Mouse (Mus musculus): ENCODE results near the gene Larp4b. TPM values are rescaled to one million over a fixed set of nuclear protein-coding genes. Genes with fewer than 3 reads are reported as not detected.
A peak's percentile ranks its signal among the peaks of the same experiment; 100 is the strongest.

The Larp4b gene
- polyA plus RNA-seq, 1 experiment from 2014 or later = 37.3 TPM

DNA sequence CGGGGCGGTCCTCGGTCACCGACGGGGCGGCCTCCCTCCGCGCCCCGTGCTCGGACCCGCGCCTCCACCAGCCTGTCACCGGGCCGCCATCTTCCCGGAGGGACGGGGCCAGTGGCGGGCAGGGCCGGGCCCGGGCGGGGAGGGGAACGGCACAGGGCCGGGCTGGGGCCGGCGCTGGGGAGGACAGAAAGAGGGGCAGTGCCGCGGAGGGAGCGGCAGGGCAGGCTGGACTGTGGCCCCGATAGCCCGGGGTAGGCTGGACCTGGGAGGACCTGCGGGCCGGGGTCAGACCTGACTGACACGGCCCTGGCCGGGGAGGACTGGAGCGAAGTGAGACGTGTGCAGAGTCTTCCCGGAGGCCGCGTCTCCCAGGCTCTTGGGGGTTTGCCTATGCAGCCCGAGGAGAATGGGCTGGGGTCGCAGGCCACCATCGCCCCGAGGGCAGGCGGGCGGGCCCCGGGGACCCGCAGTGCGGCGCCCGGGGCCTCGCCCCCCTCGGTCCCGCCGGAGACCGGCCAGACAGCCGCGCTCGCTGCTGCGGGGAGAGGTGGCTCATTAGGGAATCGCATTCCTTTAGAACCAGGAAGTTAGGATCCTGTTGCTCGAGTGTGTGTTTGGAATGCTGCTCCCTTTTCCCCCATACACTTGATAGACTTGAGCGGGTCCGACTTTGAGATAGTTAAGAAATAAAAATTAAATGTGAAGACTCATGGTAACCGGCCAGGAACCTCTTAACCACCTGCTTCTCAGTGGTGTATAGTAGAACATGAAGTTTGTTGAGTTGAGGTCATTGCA lies 702 bp downstream of the Larp4b start:
- H3K4me2 ChIP-seq (replicated peaks) = peak overlapping the region; percentile 97
- no peaks in the 10 kb centered on the region for H3K36me3 ChIP-seq
- WGBS = under 1% methylated on average over 55 of the region's 63 CpGs
- H3K4me1 ChIP-seq = peaks cover 11% of the 10 kb centered on the region
- peak overlapping the region; percentile 98 for H3K9ac ChIP-seq
- peak overlapping the region; percentile 91 for H3K27ac ChIP-seq
- ATAC-seq (ENCODE audit: low FRiP score) = peak; percentile 69
- H3K9me3 ChIP-seq (replicated peaks) = no peaks in the 10 kb centered on the region
- H3K27me3 ChIP-seq = no peaks in the 10 kb centered on the region
- H3K4me3 ChIP-seq = peak overlapping the region; percentile 100

DNA sequence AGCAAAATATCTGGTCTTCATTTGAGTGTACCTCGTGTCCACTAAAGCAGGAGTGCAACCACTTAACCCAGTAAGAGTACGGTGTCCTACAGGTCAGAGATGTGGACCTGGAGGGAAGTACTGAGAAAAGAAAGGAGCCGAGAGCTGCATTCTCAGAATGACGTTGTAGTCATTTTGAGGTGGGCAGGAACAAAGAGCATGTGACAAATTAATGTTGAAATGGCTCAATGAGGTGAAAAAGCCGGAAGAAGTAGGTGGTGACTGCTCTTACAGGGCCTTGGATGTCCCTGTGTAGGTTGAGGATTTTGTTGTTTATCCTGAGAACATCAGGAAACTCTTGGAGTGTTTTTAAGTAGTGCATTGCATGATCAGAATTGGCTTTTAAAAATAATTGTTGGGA lies 5.6 kb downstream of the Larp4b start:
- no peaks in the 10 kb centered on the region for H3K9me3 ChIP-seq (replicated peaks)
- no peak overlapping the region for H3K9ac ChIP-seq
- no peaks in the 10 kb centered on the region for H3K36me3 ChIP-seq
- no peak for ATAC-seq (ENCODE audit: low FRiP score)
- no peak overlapping the region for H3K4me3 ChIP-seq
- no peak overlapping the region for H3K27ac ChIP-seq
- no peaks in the 10 kb centered on the region for H3K27me3 ChIP-seq
- H3K4me1 ChIP-seq = peaks cover 11% of the 10 kb centered on the region
- 71% methylated on average over 5 of the region's 5 CpGs for WGBS
- H3K4me2 ChIP-seq (replicated peaks) = no peak overlapping the region

DNA sequence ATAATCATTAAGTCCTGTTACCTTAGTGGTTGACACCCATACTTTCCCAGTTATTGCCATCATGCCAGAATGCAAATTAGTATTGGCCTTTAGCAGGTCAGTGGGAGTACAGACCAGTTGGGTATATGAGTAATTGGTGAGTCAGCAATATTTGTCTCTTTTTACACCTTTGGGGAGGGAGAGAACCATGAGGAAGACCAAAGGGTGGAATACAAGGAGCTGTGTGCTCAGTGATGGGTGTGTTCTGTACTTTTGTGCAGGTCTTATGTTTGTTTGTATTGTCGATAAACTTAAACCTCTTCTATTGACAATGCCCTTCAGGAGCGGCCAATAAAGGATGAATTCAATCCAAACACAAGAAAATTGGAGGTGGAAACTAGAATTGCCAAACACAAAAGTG lies 6.8 kb downstream of the Larp4b start:
- 95% methylated on average over 2 of the region's 2 CpGs for WGBS
- H3K9me3 ChIP-seq (replicated peaks) = no peaks in the 10 kb centered on the region

DNA sequence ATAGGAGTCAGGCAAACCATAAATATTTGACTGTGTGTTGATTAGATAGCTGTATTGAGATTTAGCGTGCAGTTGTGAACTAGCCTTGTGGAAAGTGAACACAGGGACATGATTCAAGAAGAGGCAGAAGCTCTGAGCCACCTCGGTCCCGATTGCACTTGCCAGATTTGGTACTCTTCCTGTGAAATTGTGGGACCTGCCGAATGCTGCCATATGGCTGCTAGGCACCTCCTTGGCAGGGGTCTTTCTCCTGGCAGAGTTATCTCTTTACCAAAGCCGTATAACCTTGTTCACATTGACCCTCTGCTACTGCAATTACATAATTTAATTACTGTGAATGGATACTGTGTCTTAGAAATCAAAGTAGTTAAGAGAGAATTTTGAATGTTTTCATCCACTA lies 12.6 kb downstream of the Larp4b start:
- WGBS = 91% methylated on average over 5 of the region's 5 CpGs
- Histone ChIP-seq H3K27ac (no peak overlapping the region), H3K9me3 (replicated peaks) (no peaks in the 10 kb centered on the region), H3K4me1 (no peaks in the 10 kb centered on the region), H3K27me3 (no peaks in the 10 kb centered on the region), H3K36me3 (no peaks in the 10 kb centered on the region), H3K4me3 (no peak overlapping the region), H3K9ac (no peak overlapping the region), H3K4me2 (replicated peaks) (no peak overlapping the region)
- no peak for ATAC-seq (ENCODE audit: low FRiP score)

More for the DNA sequence above, 6.8 kb downstream of the Larp4b start:
- no peak overlapping the region for H3K4me3 ChIP-seq
- H3K27me3 ChIP-seq = no peaks in the 10 kb centered on the region
- H3K27ac ChIP-seq = no peak overlapping the region
- H3K9ac ChIP-seq = no peak overlapping the region
- H3K36me3 ChIP-seq = no peaks in the 10 kb centered on the region
- no peak for ATAC-seq (ENCODE audit: low FRiP score)
- H3K4me2 ChIP-seq (replicated peaks) = no peak overlapping the region
- H3K4me1 ChIP-seq = peaks cover 3% of the 10 kb centered on the region; the same call in 1 of the 2 replicates

DNA sequence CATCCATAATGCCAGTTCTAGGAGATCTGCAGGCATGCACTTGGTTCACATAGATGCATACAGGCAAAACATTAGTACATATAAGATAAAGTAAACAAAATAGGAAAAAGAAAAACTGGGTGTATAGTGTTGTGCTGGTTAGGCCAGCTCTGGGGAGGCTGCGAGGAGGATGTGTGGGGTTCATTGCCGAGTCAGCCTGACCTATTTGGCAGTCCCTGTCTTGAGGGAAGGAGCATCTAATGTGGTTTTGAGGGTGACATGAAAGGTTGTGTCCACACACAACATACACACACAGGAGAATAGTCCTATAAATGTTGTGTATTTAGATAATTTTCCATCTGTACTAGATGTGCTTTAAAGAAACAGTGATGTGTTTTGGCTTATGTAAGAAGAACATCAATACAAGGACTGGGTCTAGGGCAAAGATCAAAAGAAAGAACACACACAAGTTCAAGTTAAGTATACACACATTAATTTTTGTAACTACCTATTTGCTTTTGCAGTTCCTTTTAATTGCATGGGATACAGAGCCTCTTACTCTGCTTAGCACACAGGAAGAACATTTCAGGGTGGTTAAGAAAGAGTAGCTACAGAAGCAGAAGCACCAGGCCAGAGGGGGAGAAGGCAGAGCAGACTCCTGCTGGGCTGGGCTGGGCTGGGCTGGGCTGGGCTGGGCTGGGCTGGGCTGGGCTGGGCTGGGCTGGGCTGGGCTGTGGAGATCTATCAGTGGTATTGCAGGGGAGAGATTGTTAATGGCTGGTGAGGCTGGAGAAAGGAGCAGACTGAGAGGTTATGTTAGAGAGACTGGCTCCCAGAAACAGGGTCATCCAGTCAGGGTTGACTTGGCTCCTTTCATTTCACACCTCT lies 13.5 kb downstream of the Larp4b start:
- 83% methylated on average over 2 of the region's 2 CpGs for WGBS

DNA sequence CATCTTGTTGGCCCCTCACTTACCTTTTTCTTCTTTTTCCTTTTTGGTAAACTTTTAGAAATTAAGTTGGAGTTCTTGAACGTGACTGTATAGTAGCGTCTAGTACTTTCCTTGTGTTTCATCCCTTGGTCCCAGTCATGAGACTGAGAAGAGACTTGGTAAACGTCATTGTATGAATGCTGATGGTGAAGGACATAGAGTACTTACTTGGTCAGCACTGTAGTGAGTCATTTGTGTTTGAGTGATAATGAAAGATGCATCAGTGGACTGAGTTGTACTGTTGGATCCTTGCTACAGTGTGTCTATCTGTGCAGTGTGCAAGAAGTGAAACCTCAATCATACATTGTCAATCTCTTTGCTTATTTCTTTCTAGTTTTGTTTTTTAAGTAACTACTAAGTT lies 20.1 kb downstream of the Larp4b start:
- 97% methylated on average over 3 of the region's 3 CpGs for WGBS
- no peaks in the 10 kb centered on the region for H3K9me3 ChIP-seq (replicated peaks)
- ATAC-seq (ENCODE audit: low FRiP score) = no peak
- no peaks in the 10 kb centered on the region for H3K36me3 ChIP-seq
- no peak overlapping the region for H3K27ac ChIP-seq
- no peak overlapping the region for H3K9ac ChIP-seq
- no peaks in the 10 kb centered on the region for H3K27me3 ChIP-seq
- H3K4me3 ChIP-seq = no peak overlapping the region
- H3K4me2 ChIP-seq (replicated peaks) = no peak overlapping the region
- H3K4me1 ChIP-seq = no peaks in the 10 kb centered on the region

More for the DNA sequence above, 13.5 kb downstream of the Larp4b start:
- Histone ChIP-seq H3K27me3 (no peaks in the 10 kb centered on the region), H3K27ac (no peak overlapping the region), H3K36me3 (no peaks in the 10 kb centered on the region), H3K9ac (no peak overlapping the region), H3K4me2 (replicated peaks) (no peak overlapping the region), H3K4me1 (no peaks in the 10 kb centered on the region), H3K4me3 (no peak overlapping the region), H3K9me3 (replicated peaks) (no peaks in the 10 kb centered on the region)
- no peak for ATAC-seq (ENCODE audit: low FRiP score)

DNA sequence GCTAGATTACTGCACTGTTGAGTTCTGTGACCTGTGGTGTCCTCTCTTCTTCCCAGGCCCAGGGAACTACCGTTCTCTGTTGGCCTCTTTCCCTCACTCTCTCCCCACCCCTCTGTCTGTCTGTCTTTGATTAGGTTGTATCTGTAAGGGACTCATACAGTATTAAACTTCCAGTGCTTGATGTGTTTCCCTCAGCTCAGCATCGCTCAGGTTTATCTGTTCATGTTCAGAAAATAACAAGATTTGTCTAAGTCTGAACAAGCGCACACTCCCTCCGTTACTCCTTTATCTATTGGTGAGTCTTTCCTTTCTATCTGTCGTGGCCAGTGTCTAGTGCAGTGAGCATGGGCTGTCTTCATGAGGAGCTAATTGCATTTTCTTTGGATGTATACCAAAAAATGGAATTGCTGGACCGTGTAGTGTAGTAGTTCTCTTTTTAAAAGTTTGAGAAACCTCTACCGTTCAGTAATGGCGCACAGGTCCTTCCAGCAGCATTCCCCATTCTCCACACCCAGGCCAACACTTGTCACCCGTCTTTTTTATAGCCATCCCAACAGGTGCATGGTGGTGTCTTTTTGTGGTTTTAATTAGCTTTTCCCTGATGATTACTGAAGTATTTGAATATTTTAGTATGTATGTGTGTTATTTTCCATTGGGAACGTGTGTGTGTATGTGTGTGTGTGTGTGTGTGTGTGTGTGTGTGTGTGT lies 27.3 kb downstream of the Larp4b start:
- 89% methylated on average over 10 of the region's 10 CpGs for WGBS
- H3K4me1 ChIP-seq = no peaks in the 10 kb centered on the region
- no peak for ATAC-seq (ENCODE audit: low FRiP score)
- no peak overlapping the region for H3K4me2 ChIP-seq (replicated peaks)
- no peaks in the 10 kb centered on the region for H3K27me3 ChIP-seq
- no peak overlapping the region for H3K27ac ChIP-seq
- H3K36me3 ChIP-seq = peaks cover 28% of the 10 kb centered on the region; the same call in 1 of the 2 replicates
- no peaks in the 10 kb centered on the region for H3K9me3 ChIP-seq (replicated peaks)
- H3K9ac ChIP-seq = no peak overlapping the region
- H3K4me3 ChIP-seq = no peak overlapping the region

DNA sequence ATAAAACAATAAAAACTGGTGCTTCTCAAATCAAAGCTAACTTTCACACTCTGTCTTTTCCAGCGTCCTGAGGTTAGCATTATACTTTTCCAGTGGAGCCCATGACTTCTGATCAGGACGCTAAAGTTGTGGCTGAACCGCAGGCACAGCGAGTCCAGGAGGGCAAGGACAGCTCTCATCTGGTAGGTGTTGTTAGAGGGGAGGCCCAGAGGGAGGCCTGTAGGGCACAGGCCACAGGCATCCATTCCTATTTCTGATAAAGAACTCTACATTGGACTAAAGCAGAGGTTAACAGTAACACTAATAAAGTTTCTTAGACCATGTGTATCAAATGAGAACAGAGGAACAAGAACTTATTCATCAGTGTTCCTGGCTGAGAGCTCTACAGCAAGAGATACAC lies 28.4 kb downstream of the Larp4b start:
- no peaks in the 10 kb centered on the region for H3K4me1 ChIP-seq
- H3K4me2 ChIP-seq (replicated peaks) = no peak overlapping the region
- no peak overlapping the region for H3K27ac ChIP-seq
- no peak for ATAC-seq (ENCODE audit: low FRiP score)
- no peaks in the 10 kb centered on the region for H3K9me3 ChIP-seq (replicated peaks)
- H3K27me3 ChIP-seq = no peaks in the 10 kb centered on the region
- peaks cover 33% of the 10 kb centered on the region; the same call in 1 of the 2 replicates for H3K36me3 ChIP-seq
- H3K9ac ChIP-seq = no peak overlapping the region
- no peak overlapping the region for H3K4me3 ChIP-seq
- WGBS = 94% methylated on average over 4 of the region's 4 CpGs

DNA sequence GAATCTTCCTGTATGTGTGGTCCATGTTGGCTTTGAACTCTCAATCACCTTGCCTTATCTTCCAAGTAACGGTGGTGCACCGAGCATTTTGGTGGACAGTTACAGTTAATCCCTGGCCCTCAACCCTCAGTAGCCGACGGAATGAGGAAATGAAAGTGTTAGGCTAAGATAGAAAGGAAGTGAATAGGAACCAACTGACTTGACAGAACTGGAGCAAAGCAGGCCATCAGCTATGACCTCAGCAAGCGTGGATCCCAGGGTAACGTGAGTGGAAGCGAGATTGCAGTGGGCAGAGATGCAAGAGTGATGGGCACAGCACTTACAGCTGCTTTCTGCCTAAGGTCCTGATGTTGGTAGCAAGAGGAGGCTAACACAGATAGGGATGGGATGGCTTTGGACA lies 31.5 kb downstream of the Larp4b start:
- Histone ChIP-seq H3K4me1 (no peaks in the 10 kb centered on the region), H3K4me3 (no peak overlapping the region), H3K36me3 (peaks cover 54% of the 10 kb centered on the region), H3K9me3 (replicated peaks) (no peaks in the 10 kb centered on the region), H3K27me3 (no peaks in the 10 kb centered on the region), H3K9ac (no peak overlapping the region), H3K4me2 (replicated peaks) (no peak overlapping the region), H3K27ac (no peak overlapping the region)
- no peak for ATAC-seq (ENCODE audit: low FRiP score)
- 96% methylated on average over 7 of the region's 7 CpGs for WGBS

DNA sequence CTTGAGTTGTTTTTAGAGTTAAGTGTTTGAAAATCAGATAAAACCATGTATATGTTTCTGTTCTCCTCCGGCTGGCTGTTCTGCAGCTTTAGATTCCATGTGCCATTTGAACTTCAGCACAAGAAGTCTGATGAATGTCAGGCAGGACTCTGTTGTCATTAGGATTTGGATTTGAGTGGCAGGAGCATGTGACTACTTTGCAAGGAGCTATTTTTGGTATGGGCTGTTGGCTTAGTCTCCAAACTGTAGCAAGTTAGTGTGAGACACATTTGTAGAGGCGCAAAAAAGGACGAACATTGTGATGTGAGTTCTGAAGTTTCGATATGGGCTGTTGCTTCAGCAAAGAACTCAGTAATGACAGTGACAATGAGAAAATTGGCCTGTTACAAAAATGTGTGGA lies 34.0 kb downstream of the Larp4b start:
- Histone ChIP-seq H3K36me3 (peaks cover 51% of the 10 kb centered on the region), H3K9ac (no peak overlapping the region), H3K27me3 (no peaks in the 10 kb centered on the region), H3K4me1 (no peaks in the 10 kb centered on the region), H3K4me3 (no peak overlapping the region), H3K9me3 (replicated peaks) (no peaks in the 10 kb centered on the region), H3K4me2 (replicated peaks) (no peak overlapping the region), H3K27ac (no peak overlapping the region)
- WGBS = 95% methylated on average over 4 of the region's 4 CpGs
- no peak for ATAC-seq (ENCODE audit: low FRiP score)

DNA sequence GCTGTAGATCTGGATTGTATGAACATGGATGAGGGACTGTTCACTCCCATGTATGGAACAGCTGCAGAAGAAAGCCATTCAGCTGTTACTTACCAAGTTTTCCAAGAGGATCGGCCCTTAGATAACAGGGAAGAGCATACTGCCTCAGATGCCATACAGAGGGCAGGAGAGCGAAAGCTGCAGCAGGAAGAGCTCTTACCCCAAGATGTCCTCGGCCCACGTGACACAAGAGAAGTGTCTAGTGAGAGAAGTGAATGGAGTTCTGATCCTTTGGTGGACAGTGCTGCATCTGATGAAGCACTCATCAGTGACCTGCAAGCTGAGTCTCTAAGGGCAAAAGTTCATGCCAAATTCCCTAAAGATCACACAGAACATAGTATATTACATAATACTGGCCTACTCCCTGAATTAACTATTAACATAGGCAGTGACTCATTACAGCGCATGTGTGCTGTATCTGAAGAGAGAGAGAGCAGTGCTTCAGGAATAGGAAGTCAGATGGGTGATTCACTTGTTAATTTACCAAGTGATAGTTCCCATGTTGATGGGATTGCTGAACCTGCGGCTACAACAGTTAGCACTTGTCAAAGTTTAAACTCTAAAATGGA lies 35.1 kb downstream of the Larp4b start:
- ATAC-seq (ENCODE audit: low FRiP score) = no peak
- no peak overlapping the region for H3K27ac ChIP-seq

DNA sequence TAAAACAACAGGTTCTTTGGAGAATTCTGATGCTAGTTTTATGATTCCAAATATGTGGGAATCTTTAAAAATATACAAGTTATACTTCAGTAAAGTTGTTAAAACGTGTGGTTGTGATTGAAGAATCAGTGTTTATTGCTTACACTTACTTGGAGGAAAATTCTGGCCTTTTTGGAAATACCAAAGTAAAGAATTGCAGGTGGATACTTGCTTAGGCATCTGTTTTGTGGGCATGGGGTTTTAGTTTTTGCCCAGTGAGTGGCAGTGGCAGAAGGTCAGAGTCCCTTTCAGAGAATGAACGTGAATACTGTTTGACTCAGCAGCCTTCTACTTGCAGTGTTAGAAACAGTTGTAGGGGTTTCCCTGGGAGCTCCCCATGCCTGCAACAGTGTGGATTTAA lies 40.7 kb downstream of the Larp4b start:
- Histone ChIP-seq H3K4me1 (no peaks in the 10 kb centered on the region), H3K4me2 (replicated peaks) (no peak overlapping the region), H3K27ac (no peak overlapping the region), H3K9ac (no peak overlapping the region), H3K9me3 (replicated peaks) (no peaks in the 10 kb centered on the region), H3K27me3 (no peaks in the 10 kb centered on the region), H3K4me3 (no peak overlapping the region), H3K36me3 (peaks cover 30% of the 10 kb centered on the region)
- no peak for ATAC-seq (ENCODE audit: low FRiP score)
- 86% methylated on average over 2 of the region's 2 CpGs for WGBS

More for the DNA sequence above, 35.1 kb downstream of the Larp4b start:
- H3K27me3 ChIP-seq = no peaks in the 10 kb centered on the region
- 93% methylated on average over 6 of the region's 6 CpGs for WGBS
- H3K36me3 ChIP-seq = peaks cover 43% of the 10 kb centered on the region
- H3K4me3 ChIP-seq = no peak overlapping the region
- H3K4me2 ChIP-seq (replicated peaks) = no peak overlapping the region
- H3K9me3 ChIP-seq (replicated peaks) = no peaks in the 10 kb centered on the region
- H3K4me1 ChIP-seq = no peaks in the 10 kb centered on the region
- H3K9ac ChIP-seq = no peak overlapping the region
